Mouse (Mus musculus) cortical plate, adult 2 months (tissue): ENCODE results near the gene Lasp1. TPM values are rescaled to one million over a fixed set of nuclear protein-coding genes. Genes with fewer than 3 reads are reported as not detected.
"Not testable (repeated sequence)": the region's sequence is repeated elsewhere in the genome, so short reads cannot be mapped to it uniquely, and the experiment has no call there.

Source experiments
- H3K27ac ChIP-seq: fragments of 200-500 bp; 2 replicates; pipeline ENCODE4 v1.5.1; 2012; ENCODE audit warnings: low read length, control low read depth, inconsistent platforms; ENCODE audit not compliant: insufficient read depth
- H3K4me1 ChIP-seq: fragments of 200-500 bp; 2 replicates; pipeline ENCODE4 v1.6.1; 2011; ENCODE audit warnings: low read length; ENCODE audit not compliant: control insufficient read depth, insufficient read depth
- H3K4me3 ChIP-seq: fragments of 200-500 bp; 2 replicates; pipeline ENCODE4 v1.5.1; 2011; ENCODE audit warnings: mild to moderate bottlenecking, low read length, control low read depth; ENCODE audit not compliant: insufficient read depth
- CTCF ChIP-seq: fragments of 200-500 bp; IDR thresholded peaks from 2 replicates; pipeline ENCODE4 v1.5.1; 2011; ENCODE audit warnings: mild to moderate bottlenecking, control low read depth, low read length; ENCODE audit not compliant: insufficient read depth; ENCODE audit errors: extremely low read depth
- POLR2A ChIP-seq: fragments of 200-500 bp; IDR thresholded peaks from 2 replicates; pipeline ENCODE4 v1.6.1; 2011; ENCODE audit warnings: mild to moderate bottlenecking, low read length, control low read depth; ENCODE audit not compliant: insufficient read depth; ENCODE audit errors: extremely low read depth
- polyA plus RNA-seq: library from polyadenylated mRNA; depleted of rRNA; stranded (reverse); fragments of >200 nt; gene quantifications from 2 replicates; pipeline ENCODE4 v1.2.3, GENCODE M21; 2012

Gene Lasp1
- polyA plus RNA-seq, 1 experiment, result 130 TPM

GRCm38 (mm10) chr11:97840991-97841661, 42.3 kb downstream of the Lasp1 start:
- Histone ChIP-seq H3K27ac (peak overlapping the region; percentile 75), H3K4me1 (peaks cover 1% of the 10 kb centered on the region), H3K4me3 (peak overlapping the region; percentile 56)
- TF ChIP-seq POLR2A (peak; percentile 99), CTCF (no peak)

- Histone ChIP-seq H3K4me1 (peaks cover 1% of the 10 kb centered on the region), H3K4me3 (peak overlapping the region; percentile 56), H3K27ac (peak overlapping the region; percentile 60)
- TF ChIP-seq CTCF (no peak), POLR2A (no peak)
These were observed 43.2 kb downstream of the Lasp1 start for GRCm38 (mm10) chr11:97842001-97842400.

DNA sequence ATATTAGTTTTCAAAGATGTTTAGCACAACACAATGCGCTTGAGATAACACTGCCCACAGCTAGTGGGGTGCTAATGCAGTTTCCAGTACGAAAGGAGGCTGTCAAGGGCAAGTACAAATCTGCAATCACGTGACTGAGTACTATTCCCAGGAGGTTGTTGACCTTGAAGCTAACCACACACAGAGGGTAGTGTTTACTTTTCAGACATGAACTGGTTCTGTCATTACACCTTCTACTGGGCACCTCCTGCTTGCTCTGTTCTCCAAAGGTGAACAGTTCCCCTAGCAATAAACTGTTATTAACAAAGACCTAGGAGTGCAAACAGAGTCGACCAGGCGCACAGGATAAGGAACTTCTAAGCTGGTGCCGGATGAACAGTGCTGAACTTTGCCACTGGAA, 51.6 kb downstream of the Lasp1 start:
- no peak overlapping the region for H3K27ac ChIP-seq
- TF ChIP-seq CTCF (no peak), POLR2A (no peak)
- no peak overlapping the region for H3K4me3 ChIP-seq
- H3K4me1 ChIP-seq, result no peaks in the 10 kb centered on the region

DNA sequence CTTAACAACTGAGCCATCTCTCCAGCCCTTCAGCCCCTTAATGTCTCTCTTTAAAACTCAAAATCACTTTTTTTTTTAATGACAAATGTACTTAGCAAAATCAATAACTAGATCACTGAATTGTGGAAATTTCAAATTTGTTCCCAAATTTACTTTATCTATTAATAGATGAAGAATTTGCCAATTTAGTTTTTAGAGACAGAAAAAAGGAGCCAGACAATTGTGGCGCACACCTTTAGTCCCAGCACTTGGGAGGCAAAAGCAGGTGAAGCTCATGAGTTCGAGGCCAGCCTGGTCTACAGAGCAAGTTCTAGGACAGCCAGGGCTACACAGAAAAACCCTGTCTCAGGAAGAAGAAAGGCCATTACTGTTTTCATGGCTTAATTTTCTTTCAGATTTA, 52.8 kb downstream of the Lasp1 start:
- Histone ChIP-seq H3K4me3 (no peak overlapping the region), H3K27ac (no peak overlapping the region), H3K4me1 (no peaks in the 10 kb centered on the region)
- TF ChIP-seq POLR2A, result no peak

GRCm38 (mm10) chr11:97855473-97855872, 56.7 kb downstream of the Lasp1 start:
- H3K4me1 ChIP-seq, result no peaks in the 10 kb centered on the region
- TF ChIP-seq CTCF (no peak), POLR2A (no peak)
- H3K27ac ChIP-seq, result no peak overlapping the region
- no peak overlapping the region for H3K4me3 ChIP-seq

GRCm38 (mm10) chr11:97862148-97862547, 63.3 kb downstream of the Lasp1 start:
- Histone ChIP-seq H3K27ac (no peak overlapping the region), H3K4me3 (no peak overlapping the region)
- TF ChIP-seq POLR2A (no peak), CTCF (no peak)

GRCm38 (mm10) chr11:97865421-97865820, 66.6 kb downstream of the Lasp1 start:
- H3K4me3 ChIP-seq, result no peak overlapping the region
- TF ChIP-seq POLR2A, result no peak
- no peak for TF ChIP-seq CTCF
- no peak overlapping the region for H3K27ac ChIP-seq
- H3K4me1 ChIP-seq, result no peaks in the 10 kb centered on the region

More at GRCm38 (mm10) chr11:97862148-97862547, 63.3 kb downstream of the Lasp1 start:
- H3K4me1 ChIP-seq, result no peaks in the 10 kb centered on the region

- Histone ChIP-seq H3K4me1 (no peaks in the 10 kb centered on the region), H3K27ac (no peak overlapping the region), H3K4me3 (no peak overlapping the region)
- TF ChIP-seq CTCF (no peak), POLR2A (no peak)
These were observed 67.5 kb downstream of the Lasp1 start for GRCm38 (mm10) chr11:97866091-97866888.

DNA sequence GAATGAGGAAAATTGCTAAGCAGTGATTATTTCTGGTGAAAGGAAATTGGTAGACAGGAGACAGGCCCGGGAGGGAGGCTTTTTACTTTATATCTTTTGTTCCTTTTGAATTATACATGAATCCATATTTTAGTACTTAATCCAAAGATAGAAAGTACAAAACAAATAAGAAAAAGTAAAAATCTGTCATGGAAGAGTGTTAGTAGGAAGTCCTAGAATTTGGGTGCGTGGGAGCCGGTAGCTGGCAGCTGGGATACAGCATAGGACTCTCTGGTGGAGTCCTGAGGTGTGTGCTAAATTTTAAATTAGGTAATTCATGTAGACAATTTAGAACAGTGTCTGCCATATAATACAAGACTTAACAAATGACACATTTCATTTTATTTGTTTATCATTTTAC, 68.8 kb downstream of the Lasp1 start:
- Histone ChIP-seq H3K4me1 (no peaks in the 10 kb centered on the region), H3K27ac (no peak overlapping the region), H3K4me3 (no peak overlapping the region)
- TF ChIP-seq POLR2A (no peak), CTCF (no peak)

GRCm38 (mm10) chr11:97872378-97872777, 73.6 kb downstream of the Lasp1 start:
- H3K4me3 ChIP-seq, H3K4me1 ChIP-seq: not testable (repeated sequence)

More at GRCm38 (mm10) chr11:97872378-97872777, 73.6 kb downstream of the Lasp1 start:
- H3K27ac ChIP-seq, result not testable (repeated sequence)
